Mouse (Mus musculus) MEL (cell line): ENCODE measurements around the gene Zzef1.

Experiments used
- CHD2 ChIP-seq: IDR thresholded peaks from 2 replicates; pipeline ENCODE4 v1.6.1; 2011; ENCODE audit warnings: low read length, improper control_type of control experiment
- CTCF ChIP-seq, 3 experiments: IDR thresholded peaks in 2 of 3; conservative IDR thresholded peaks in 1 of 3; 2 replicates each; pipeline ENCODE4 v1.5.1; 2011 to 2012; ENCODE audit warnings: low read length in 3 of 3, low read depth in 2 of 3, mild to moderate bottlenecking in 2 of 3, improper control_type of control experiment in 1 of 3, inconsistent platforms in 1 of 3, mixed read lengths in 1 of 3, moderate library complexity in 1 of 3; ENCODE audit not compliant: control insufficient read depth in 1 of 3, insufficient read depth in 1 of 3, poor library complexity in 1 of 3, severe bottlenecking in 1 of 3
- EP300 ChIP-seq, 2 experiments: IDR thresholded peaks; 2 replicates each; pipeline ENCODE4 v1.6.1; 2011; ENCODE audit warnings: improper control_type of control experiment in 2 of 2, low read length in 2 of 2, low read depth in 1 of 2, mild to moderate bottlenecking in 1 of 2
- GABPA ChIP-seq: IDR thresholded peaks from 2 replicates; pipeline ENCODE4 v1.6.1; 2012; ENCODE audit warnings: low read depth, mild to moderate bottlenecking, inconsistent platforms, low read length, improper control_type of control experiment, moderate library complexity
- GATA1 ChIP-seq: IDR thresholded peaks from 2 replicates; pipeline ENCODE4 v1.6.1; 2011; ENCODE audit warnings: low read depth, low read length, improper control_type of control experiment
- HCFC1 ChIP-seq: IDR thresholded peaks from 2 replicates; pipeline ENCODE4 v1.6.1; 2012; ENCODE audit warnings: low read depth, mild to moderate bottlenecking, inconsistent platforms, low read length, improper control_type of control experiment, moderate library complexity
- MAFK ChIP-seq: IDR thresholded peaks from 2 replicates; pipeline ENCODE4 v1.6.1; 2011; ENCODE audit warnings: low read depth, mild to moderate bottlenecking, low read length, improper control_type of control experiment, borderline replicate concordance
- MAX ChIP-seq: IDR thresholded peaks from 2 replicates; pipeline ENCODE4 v1.6.1; 2011; ENCODE audit warnings: low read length, improper control_type of control experiment
- MEF2A ChIP-seq: IDR thresholded peaks from 2 replicates; pipeline ENCODE4 v1.6.1; 2014; ENCODE audit warnings: low read depth, mild to moderate bottlenecking, inconsistent platforms, low read length, improper control_type of control experiment; ENCODE audit not compliant: poor library complexity, insufficient replicate concordance, severe bottlenecking; ENCODE audit errors: extremely low read depth
- MXI1 ChIP-seq: IDR thresholded peaks from 2 replicates; pipeline ENCODE4 v1.6.1; 2011; ENCODE audit warnings: mild to moderate bottlenecking, low read depth, low read length, improper control_type of control experiment
- POLR2A ChIP-seq, 2 experiments: IDR thresholded peaks; 2 replicates each; pipeline ENCODE4 v1.6.1; 2011 to 2012; ENCODE audit warnings: low read length in 2 of 2, mild to moderate bottlenecking in 2 of 2, control low read depth in 1 of 2, improper control_type of control experiment in 1 of 2, low read depth in 1 of 2, moderate library complexity in 1 of 2; ENCODE audit not compliant: control insufficient read depth in 1 of 2, insufficient read depth in 1 of 2, poor library complexity in 1 of 2
- RAD21 ChIP-seq: IDR thresholded peaks from 2 replicates; pipeline ENCODE4 v1.6.1; 2011; ENCODE audit warnings: mild to moderate bottlenecking, low read depth, low read length, improper control_type of control experiment
- TCF12 ChIP-seq: IDR thresholded peaks from 2 replicates; pipeline ENCODE4 v1.6.1; 2014; ENCODE audit warnings: low read depth, mild to moderate bottlenecking, inconsistent platforms, low read length, improper control_type of control experiment, moderate library complexity

- no peak for TF ChIP-seq EP300 (IDR thresholded peaks at IDR 0.05; ENCODE audit: low read depth in 1 of 2, low read length in 2 of 2)
- TF ChIP-seq POLR2A (IDR thresholded peaks at IDR 0.05; ENCODE audit: control insufficient read depth in 1 of 2, insufficient read depth in 1 of 2, low read depth in 1 of 2, low read length in 2 of 2, poor library complexity in 1 of 2), result no peak
- no peak for TF ChIP-seq HCFC1
- TF ChIP-seq MAX, result no peak
- no peak for TF ChIP-seq CTCF (IDR thresholded peaks at IDR 0.05 in 2 of 3, conservative IDR thresholded peaks at IDR 0.05 in 1 of 3; ENCODE audit: control insufficient read depth in 1 of 3, insufficient read depth in 1 of 3, low read depth in 2 of 3, low read length in 3 of 3, poor library complexity in 1 of 3, severe bottlenecking in 1 of 3)
- no peak for TF ChIP-seq MAFK
- no peak for TF ChIP-seq RAD21
- TF ChIP-seq MEF2A, result no peak
- no peak for TF ChIP-seq GABPA
- no peak for TF ChIP-seq GATA1
- no peak for TF ChIP-seq TCF12
- no peak for TF ChIP-seq CHD2
- TF ChIP-seq MXI1, result no peak
Measured at GRCm38 (mm10) chr11:72843576-72843975, 47.5 kb downstream of the Zzef1 start.
